Mouse (Mus musculus): ENCODE data around the gene Zfp654.

GRCm38 (mm10) chr16:64766696-64767300, 84.7 kb downstream of the Zfp654 start:
- TF ChIP-seq MXI1 (IDR thresholded peaks at IDR 0.05; ENCODE audit: low read depth, low read length) (no peak), RAD21 (IDR thresholded peaks at IDR 0.05; ENCODE audit: low read depth, low read length) (no peak), HCFC1 (IDR thresholded peaks at IDR 0.05; ENCODE audit: low read depth, low read length) (no peak), POLR2A (IDR thresholded peaks at IDR 0.05; ENCODE audit: low read depth, low read length) (no peak)
